Mouse (Mus musculus): ENCODE measurements at regions not wholly inside any gene's neighbourhood (a gene's known extent, or its start where the extent isn't known, plus 50 kb on each side); places are given as distances from the start of the nearest gene placed in this dataset.

- TF ChIP-seq CTCF (IDR thresholded peaks at IDR 0.05; ENCODE audit: low read depth, low read length) (no peak), EP300 (IDR thresholded peaks at IDR 0.05; ENCODE audit: insufficient read depth, low read depth, low read length) (no peak)
Measured at GRCm38 (mm10) chr9:43627558-43627957, 116.2 kb upstream of the Nectin1 start.
